Mouse (Mus musculus) intestine, embryonic 14.5 days (tissue): ENCODE data around the gene Ptprq. TPM values are rescaled to one million over a fixed set of nuclear protein-coding genes. Genes with fewer than 3 reads are reported as not detected.
A peak's percentile ranks its signal among the peaks of the same experiment; 100 is the strongest.

Source experiments
- ATAC-seq: fragments of 200-750 bp; cut with Nextera tagmentation; replicated peaks from 2 replicates; pipeline ENCODE4 v1.8.0; 2017; ENCODE audit warnings: low read depth, moderate number of reproducible peaks, moderate TSS enrichment, moderate library complexity; ENCODE audit not compliant: low FRiP score, low TSS enrichment
- DNase-seq: peaks from one replicate; pipeline ENCODE4 v3.0.0-alpha.2; 2018; ENCODE audit warnings: low spot score
- H3K27ac ChIP-seq: fragments of 300-500 bp; sonication (generic); 2 replicates; pipeline ENCODE4 v1.5.1; 2014; ENCODE audit warnings: low read depth, mild to moderate bottlenecking, control low read depth
- H3K27me3 ChIP-seq: fragments of 300-500 bp; sonication (generic); replicated peaks from 2 replicates; pipeline ENCODE4 v1.6.1; 2014; ENCODE audit warnings: low read length, control low read depth; ENCODE audit not compliant: control insufficient read depth, insufficient read depth
- H3K36me3 ChIP-seq: fragments of 300-500 bp; sonication (generic); 2 replicates; pipeline ENCODE4 v1.6.1; 2014; ENCODE audit warnings: low read length, control low read depth; ENCODE audit not compliant: control insufficient read depth, insufficient read depth
- H3K4me1 ChIP-seq: fragments of 300-500 bp; sonication (generic); replicated peaks from 2 replicates; pipeline ENCODE4 v1.6.1; 2014; ENCODE audit warnings: low read length, control low read depth, mixed read lengths; ENCODE audit not compliant: control insufficient read depth, insufficient read depth
- H3K4me2 ChIP-seq: fragments of 300-500 bp; sonication (generic); 2 replicates; pipeline ENCODE4 v1.6.1; 2014; ENCODE audit warnings: low read length
- H3K4me3 ChIP-seq: fragments of 300-500 bp; sonication (generic); 2 replicates; pipeline ENCODE4 v1.5.1; 2014; ENCODE audit warnings: low read depth, low read length, control low read depth, mixed read lengths
- H3K9ac ChIP-seq: fragments of 300-500 bp; sonication (generic); 2 replicates; pipeline ENCODE4 v1.6.1; 2014; ENCODE audit warnings: mild to moderate bottlenecking, low read length
- H3K9me3 ChIP-seq: fragments of 300-500 bp; sonication (generic); 2 replicates; pipeline ENCODE4 v1.6.1; 2016; ENCODE audit warnings: low read length, control low read depth; ENCODE audit not compliant: control insufficient read depth
- WGBS: fragments of 180-500 bp; shearing (Covaris S2); extraction: QIAGEN DNeasy Blood & Tissue Kit; methylation state at CpG from one replicate; pipeline ENCODE4 v1.1.7; 2014; 5-methylcytosine and 5-hydroxymethylcytosine counted together
- polyA plus RNA-seq: library from polyadenylated mRNA; unstranded; fragments of >200 nt; fragmentation: Nextera tagmentation; extraction: Ambion mirVana; gene quantifications from 2 replicates; pipeline ENCODE4 v1.2.1, GENCODE M21; 2014

Gene Ptprq
- polyA plus RNA-seq, 1 experiment from 2014 or later = not detected

DNA sequence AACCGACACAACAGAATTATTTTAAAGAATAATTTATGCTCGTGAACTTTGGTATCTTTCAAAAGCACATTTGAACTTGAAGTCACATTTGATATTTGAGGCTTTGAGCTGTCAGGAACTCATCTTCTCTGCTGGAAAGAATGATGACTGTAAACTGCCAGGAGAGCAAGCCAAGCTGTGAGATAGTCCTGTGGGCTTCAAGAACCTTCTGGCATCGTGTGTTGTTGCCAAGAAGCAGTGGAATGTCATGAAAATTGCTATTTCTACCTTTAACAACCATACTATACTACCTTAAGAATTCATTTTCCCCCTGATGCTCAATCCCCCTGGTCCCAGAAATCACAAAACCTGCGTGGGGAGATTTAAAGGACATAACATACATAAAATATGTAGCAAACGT lies 200.6 kb downstream of the Ptprq start:
- ATAC-seq = no peak
- 75% methylated on average over 5 of the region's 5 CpGs for WGBS

DNA sequence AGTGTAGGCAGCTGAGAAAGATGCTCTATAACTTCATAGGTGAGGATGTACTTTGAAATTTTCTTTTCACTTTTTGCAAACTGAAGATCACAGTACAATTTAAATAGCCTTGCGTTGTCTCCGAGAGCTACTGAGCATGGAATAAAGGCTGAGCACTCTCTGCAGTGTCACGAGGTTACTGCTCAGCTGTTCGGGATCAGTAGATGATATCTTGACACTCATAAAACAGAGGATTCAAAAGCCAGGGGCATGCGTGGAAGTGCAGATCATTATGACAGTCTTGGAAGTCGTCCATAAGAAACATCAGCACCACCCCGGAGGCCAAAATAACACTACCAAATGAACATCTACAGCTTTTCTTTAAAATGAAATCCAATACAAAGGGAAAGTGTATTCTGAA lies 203.2 kb downstream of the Ptprq start:
- ATAC-seq = no peak
- WGBS = 62% methylated on average over 7 of the region's 7 CpGs
- H3K36me3 ChIP-seq = no peaks in the 10 kb centered on the region
- no peak overlapping the region for H3K4me3 ChIP-seq
- H3K9me3 ChIP-seq = no peaks in the 10 kb centered on the region
- H3K9ac ChIP-seq = no peak overlapping the region
- H3K27me3 ChIP-seq = no peaks in the 10 kb centered on the region
- H3K4me1 ChIP-seq = no peaks in the 10 kb centered on the region
- no peak for DNase-seq
- no peak overlapping the region for H3K27ac ChIP-seq
- H3K4me2 ChIP-seq = no peak overlapping the region

More for the DNA sequence above, 200.6 kb downstream of the Ptprq start:
- Histone ChIP-seq H3K27ac (no peak overlapping the region), H3K9me3 (no peaks in the 10 kb centered on the region), H3K4me2 (no peak overlapping the region), H3K27me3 (no peaks in the 10 kb centered on the region), H3K4me1 (no peaks in the 10 kb centered on the region), H3K4me3 (no peak overlapping the region), H3K36me3 (no peaks in the 10 kb centered on the region), H3K9ac (no peak overlapping the region)
- DNase-seq = no peak

DNA sequence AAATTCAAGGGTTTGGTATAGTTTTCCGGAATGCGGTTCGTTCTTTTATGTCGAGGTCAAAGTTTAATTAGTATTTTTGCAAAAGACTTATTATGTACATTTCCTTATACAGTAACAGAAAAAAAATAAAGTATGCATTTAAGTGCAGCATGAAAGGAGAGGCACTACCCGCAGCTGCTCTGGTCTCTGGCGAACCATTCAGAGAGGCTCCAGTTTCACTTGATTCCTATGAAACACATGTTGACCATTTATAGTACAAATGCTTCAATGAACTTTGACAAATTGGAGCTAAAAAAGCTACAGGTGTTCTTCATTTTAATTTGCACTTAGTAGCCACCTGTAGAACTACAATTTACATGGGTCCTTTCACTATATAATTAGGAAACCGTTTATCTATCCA lies 205.1 kb downstream of the Ptprq start:
- H3K4me2 ChIP-seq = no peak overlapping the region
- DNase-seq (no peak), ATAC-seq (no peak)

DNA sequence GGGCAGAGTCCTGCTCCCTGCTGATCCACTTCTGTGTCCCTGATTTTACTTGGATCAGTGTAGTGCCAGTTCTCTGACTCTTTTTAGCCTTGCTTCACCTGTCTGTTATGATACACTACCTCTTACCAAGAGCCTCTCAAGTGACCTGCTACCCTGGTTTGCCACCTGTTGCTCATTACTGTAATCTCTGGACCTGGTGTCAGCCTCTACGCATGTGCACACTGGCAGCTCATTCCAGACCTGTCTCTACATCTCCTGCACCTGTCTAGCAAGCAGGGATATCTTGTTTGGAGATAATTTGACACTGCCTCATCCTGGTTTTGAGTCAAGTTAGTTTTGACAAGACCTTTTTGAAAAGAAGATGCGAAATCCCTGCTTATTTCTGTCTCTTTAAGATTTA lies 213.5 kb downstream of the Ptprq start:
- WGBS = 91% methylated on average over 2 of the region's 2 CpGs
- H3K4me1 ChIP-seq = no peaks in the 10 kb centered on the region
- no peak for ATAC-seq
- no peak overlapping the region for H3K4me2 ChIP-seq
- no peak overlapping the region for H3K27ac ChIP-seq
- H3K4me3 ChIP-seq = no peak overlapping the region
- DNase-seq = no peak
- H3K36me3 ChIP-seq = no peaks in the 10 kb centered on the region
- no peaks in the 10 kb centered on the region for H3K9me3 ChIP-seq
- no peaks in the 10 kb centered on the region for H3K27me3 ChIP-seq
- no peak overlapping the region for H3K9ac ChIP-seq

More for the DNA sequence above, 205.1 kb downstream of the Ptprq start:
- Histone ChIP-seq H3K4me3 (no peak overlapping the region), H3K9me3 (no peaks in the 10 kb centered on the region), H3K27ac (no peak overlapping the region), H3K4me1 (no peaks in the 10 kb centered on the region), H3K9ac (no peak overlapping the region), H3K27me3 (no peaks in the 10 kb centered on the region), H3K36me3 (no peaks in the 10 kb centered on the region)
- 87% methylated on average over 7 of the region's 7 CpGs for WGBS

DNA sequence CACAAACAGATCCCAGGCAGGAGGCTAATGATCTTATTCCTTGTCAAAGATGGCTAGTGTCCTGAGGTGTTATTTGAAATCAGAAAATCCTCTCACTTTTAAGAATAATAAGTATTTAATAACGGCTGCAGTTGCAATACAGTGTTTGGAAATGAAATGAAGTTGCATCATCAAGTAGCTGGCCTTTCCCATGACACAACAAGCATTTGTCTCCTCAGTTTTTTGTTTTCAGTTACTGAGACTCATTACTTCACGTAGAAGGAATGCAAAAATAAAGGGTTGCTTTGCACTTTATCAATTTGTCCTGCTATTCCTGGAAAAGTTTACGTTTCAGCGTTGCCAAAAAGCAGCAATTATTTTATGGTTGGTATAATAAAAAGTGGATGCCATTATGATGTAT lies 216.4 kb downstream of the Ptprq start:
- Histone ChIP-seq H3K9ac (no peak overlapping the region), H3K4me1 (no peaks in the 10 kb centered on the region), H3K36me3 (no peaks in the 10 kb centered on the region), H3K27me3 (no peaks in the 10 kb centered on the region), H3K4me2 (no peak overlapping the region), H3K27ac (no peak overlapping the region), H3K4me3 (no peak overlapping the region), H3K9me3 (no peaks in the 10 kb centered on the region)
- DNase-seq (no peak), ATAC-seq (no peak)
- 56% methylated on average over 4 of the region's 4 CpGs for WGBS

DNA sequence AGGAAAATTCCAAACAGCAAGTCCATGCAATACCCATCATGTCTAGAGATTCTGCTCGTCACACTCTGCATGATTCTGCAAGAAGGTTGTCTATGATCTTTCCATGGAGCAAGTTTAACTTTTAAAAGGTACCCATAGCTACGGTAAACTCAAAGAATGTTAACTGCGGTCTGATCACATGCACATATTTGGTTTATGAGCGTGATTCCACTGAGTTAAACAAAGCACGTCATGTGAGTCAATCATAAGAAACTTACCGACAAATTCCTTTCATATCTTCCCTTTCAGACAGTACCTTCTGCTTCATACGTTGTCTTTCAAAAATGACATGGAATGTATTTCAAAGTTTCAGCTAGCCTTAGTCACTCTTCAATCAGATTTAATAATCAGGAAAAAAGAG lies 217.7 kb downstream of the Ptprq start:
- Histone ChIP-seq H3K4me2 (no peak overlapping the region), H3K4me3 (no peak overlapping the region), H3K27me3 (no peaks in the 10 kb centered on the region), H3K9me3 (no peaks in the 10 kb centered on the region), H3K4me1 (no peaks in the 10 kb centered on the region), H3K9ac (no peak overlapping the region), H3K36me3 (no peaks in the 10 kb centered on the region), H3K27ac (no peak overlapping the region)
- DNase-seq = no peak
- 81% methylated on average over 7 of the region's 7 CpGs for WGBS
- ATAC-seq = no peak

DNA sequence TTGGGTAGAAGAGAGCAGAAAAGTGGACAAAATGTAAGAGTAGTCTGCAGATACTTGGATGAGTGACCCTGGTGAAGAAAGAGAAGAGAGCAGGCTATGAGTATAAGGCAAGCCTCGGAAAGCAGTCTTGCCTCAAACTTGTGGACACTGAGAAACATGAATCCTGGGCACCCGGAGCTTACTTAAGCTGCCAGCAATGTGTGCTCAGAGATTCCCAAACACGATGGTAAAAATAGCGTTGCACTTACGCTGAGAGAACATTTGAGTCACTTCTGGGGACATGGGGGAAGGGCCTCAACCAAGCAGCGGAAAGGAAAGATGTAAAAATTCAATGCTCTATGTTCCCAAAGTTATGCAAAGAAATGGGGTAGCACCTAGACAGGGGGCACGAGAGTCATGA lies 220.2 kb downstream of the Ptprq start:
- DNase-seq (no peak), ATAC-seq (no peak)
- Histone ChIP-seq H3K36me3 (no peaks in the 10 kb centered on the region), H3K4me3 (no peak overlapping the region), H3K27ac (no peak overlapping the region), H3K9ac (no peak overlapping the region), H3K4me1 (no peaks in the 10 kb centered on the region), H3K27me3 (no peaks in the 10 kb centered on the region), H3K9me3 (no peaks in the 10 kb centered on the region), H3K4me2 (no peak overlapping the region)
- 86% methylated on average over 7 of the region's 7 CpGs for WGBS

DNA sequence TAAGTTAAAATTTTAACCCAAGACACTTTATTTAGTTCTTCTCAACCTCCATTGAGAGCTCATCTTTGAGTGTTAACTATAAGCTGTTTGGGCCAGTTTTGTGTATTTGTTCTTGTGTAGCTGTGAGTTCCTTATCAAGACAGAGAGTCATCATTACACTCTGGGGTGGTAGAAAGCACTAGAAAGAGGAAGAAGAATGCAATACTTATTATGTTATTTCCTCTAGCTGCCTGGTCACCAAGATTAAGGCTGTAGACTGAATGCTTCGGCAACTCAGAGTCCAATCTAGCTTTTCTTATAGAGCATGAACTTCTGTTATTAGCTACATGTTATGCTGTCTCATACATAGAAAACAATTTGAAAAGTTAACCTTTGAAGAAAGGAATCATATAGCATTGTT lies 223.4 kb downstream of the Ptprq start:
- no peak for DNase-seq
- H3K27me3 ChIP-seq = no peaks in the 10 kb centered on the region
- no peaks in the 10 kb centered on the region for H3K4me1 ChIP-seq
- no peak overlapping the region for H3K4me2 ChIP-seq
- no peaks in the 10 kb centered on the region for H3K9me3 ChIP-seq
- H3K27ac ChIP-seq = no peak overlapping the region
- H3K36me3 ChIP-seq = no peaks in the 10 kb centered on the region
- WGBS = 95% methylated on average over 1 of the region's 1 CpGs
- no peak overlapping the region for H3K4me3 ChIP-seq
- no peak overlapping the region for H3K9ac ChIP-seq
- ATAC-seq = no peak

DNA sequence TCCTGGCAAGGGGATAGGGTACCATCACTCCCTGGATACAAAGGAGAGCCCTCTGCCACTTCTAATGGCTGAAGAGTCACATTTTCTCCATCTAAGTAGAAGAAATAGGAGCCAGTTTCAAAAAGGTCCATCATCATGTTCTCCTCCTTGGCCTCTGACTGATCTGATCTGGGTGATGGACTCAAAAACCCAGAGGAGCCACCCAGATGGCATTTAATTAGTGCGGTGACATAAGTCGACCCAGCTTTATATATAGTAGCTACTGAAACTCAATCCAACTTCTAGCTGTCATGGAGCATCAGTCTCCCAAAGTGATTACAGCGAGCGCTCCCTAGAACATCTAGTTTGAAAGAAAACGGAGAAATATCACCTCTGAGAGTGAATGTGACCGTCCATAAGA lies 225.3 kb downstream of the Ptprq start, which contains the start of gene Myf6:
Gene Myf6, minus strand, starts transcription at position 170 of the 400 bp plus-strand sequence.
- no peak within 1 kb of the TSS for H3K27ac ChIP-seq
- no peak within 1 kb of the TSS for H3K9ac ChIP-seq
- peak within 1 kb of the TSS; percentile 47 for H3K4me2 ChIP-seq
- no peak within 1 kb of the TSS for H3K4me3 ChIP-seq
- 90% methylated on average over 6 of the region's 6 CpGs for WGBS
- no peaks in the 10 kb centered on the region for H3K9me3 ChIP-seq
- no peaks in the 10 kb centered on the region for H3K4me1 ChIP-seq
- H3K27me3 ChIP-seq = no peaks in the 10 kb centered on the region
- no peaks in the 10 kb centered on the region for H3K36me3 ChIP-seq
- no peak for ATAC-seq
- no peak for DNase-seq
